Mouse (Mus musculus) myocyte (in vitro differentiated cells): Measurements from ENCODE around the gene Prune1. TPM values are rescaled to one million over a fixed set of nuclear protein-coding genes. Genes with fewer than 3 reads are reported as not detected.

Experiments
- H3K27me3 ChIP-seq: one replicate; pipeline ENCODE4 v1.6.1; 2011; ENCODE audit not compliant: control insufficient read depth, insufficient read depth, insufficient read length
- H3K36me3 ChIP-seq: one replicate; pipeline ENCODE4 v1.6.1; 2011; ENCODE audit not compliant: control insufficient read depth, insufficient read depth
- H3K4me2 ChIP-seq: one replicate; pipeline ENCODE4 v1.6.1; 2011; ENCODE audit warnings: low read depth, control low read depth
- H3K4me3 ChIP-seq: one replicate; pipeline ENCODE4 v1.5.1; 2011; ENCODE audit warnings: mild to moderate bottlenecking, control low read depth, moderate library complexity
- H3K79me2 ChIP-seq: one replicate; pipeline ENCODE4 v1.6.1; 2011; ENCODE audit not compliant: control insufficient read depth, insufficient read depth
- H3ac ChIP-seq: one replicate; pipeline ENCODE4 v1.6.1; 2011; ENCODE audit not compliant: control insufficient read depth, insufficient read length
- CEBPB ChIP-seq: IDR thresholded peaks from 2 replicates; pipeline ENCODE4 v1.6.1; 2011; ENCODE audit warnings: mild to moderate bottlenecking, moderate library complexity; ENCODE audit not compliant: poor library complexity, insufficient read depth, severe bottlenecking
- E2F4 ChIP-seq: IDR thresholded peaks from one replicate; pipeline ENCODE4 v1.6.1; 2011; ENCODE audit warnings: mild to moderate bottlenecking, control low read depth, moderate library complexity; ENCODE audit not compliant: insufficient read depth
- MAX ChIP-seq: IDR thresholded peaks from one replicate; pipeline ENCODE4 v1.6.1; 2011; ENCODE audit warnings: low read depth, mild to moderate bottlenecking, control low read depth
- MYOD1 ChIP-seq, 3 experiments: IDR thresholded peaks; one replicate each; pipeline ENCODE4 v1.6.1; 2011; ENCODE audit warnings: control low read depth in 2 of 3, low read depth in 2 of 3, mild to moderate bottlenecking in 2 of 3, moderate library complexity in 1 of 3; ENCODE audit not compliant: insufficient read length in 2 of 3, control insufficient read depth in 1 of 3
- MYOG ChIP-seq, 3 experiments: IDR thresholded peaks; one replicate each; pipeline ENCODE4 v1.6.1; 2011; ENCODE audit warnings: control low read depth in 2 of 3, low read depth in 2 of 3, mild to moderate bottlenecking in 2 of 3; ENCODE audit not compliant: insufficient read length in 2 of 3, control insufficient read depth in 1 of 3, insufficient read depth in 1 of 3
- POLR2A ChIP-seq: IDR thresholded peaks from one replicate; pipeline ENCODE4 v1.6.1; 2011; ENCODE audit warnings: low read depth, mild to moderate bottlenecking, control low read depth, moderate library complexity; ENCODE audit not compliant: insufficient read length
- POLR2AphosphoS2 ChIP-seq: IDR thresholded peaks from one replicate; pipeline ENCODE4 v1.6.1; 2011; ENCODE audit warnings: low read depth, control low read depth; ENCODE audit not compliant: insufficient read length
- REST ChIP-seq: IDR thresholded peaks from one replicate; pipeline ENCODE4 v1.6.1; 2011; ENCODE audit warnings: mild to moderate bottlenecking, control low read depth, moderate library complexity; ENCODE audit not compliant: insufficient read depth, insufficient read length
- SRF ChIP-seq: IDR thresholded peaks from one replicate; pipeline ENCODE4 v1.6.1; 2011; ENCODE audit warnings: low read depth; ENCODE audit not compliant: control insufficient read depth, insufficient read length
- TCF12 ChIP-seq: IDR thresholded peaks from one replicate; pipeline ENCODE4 v1.6.1; 2011; ENCODE audit warnings: mild to moderate bottlenecking, control low read depth; ENCODE audit not compliant: poor library complexity, insufficient read depth, severe bottlenecking
- TCF3 ChIP-seq: IDR thresholded peaks from one replicate; pipeline ENCODE4 v1.6.1; 2011; ENCODE audit warnings: low read depth, control low read depth; ENCODE audit not compliant: insufficient read length
- USF1 ChIP-seq: IDR thresholded peaks from one replicate; pipeline ENCODE4 v1.6.1; 2011; ENCODE audit warnings: low read depth, mild to moderate bottlenecking, control low read depth, moderate library complexity
- polyA plus RNA-seq: library from polyadenylated mRNA; unstranded; fragments of >200 nt; fragmentation: generic; extraction: Trizol; gene quantifications from one replicate; pipeline ENCODE4 v1.2.1, GENCODE M21; 2012; ENCODE audit warnings: missing spikeins

Gene Prune1
- polyA plus RNA-seq, 1 experiment, result 43.1 TPM

GRCm38 (mm10) chr3:95286011-95286410 is 4.1 kb upstream of the Prune1 start:
- Histone ChIP-seq H3K27me3 (no peaks in the 10 kb centered on the region), H3K36me3 (no peaks in the 10 kb centered on the region), H3K4me2 (no peak overlapping the region), H3K4me3 (no peak overlapping the region), H3ac (no peak overlapping the region), H3K79me2 (peaks cover 14% of the 10 kb centered on the region)
- no peak for TF ChIP-seq CEBPB
- no peak for TF ChIP-seq USF1

- peaks cover 14% of the 10 kb centered on the region for H3K79me2 ChIP-seq
- H3K36me3 ChIP-seq, result no peaks in the 10 kb centered on the region
- no peak overlapping the region for H3ac ChIP-seq
- H3K4me3 ChIP-seq, result no peak overlapping the region
- TF ChIP-seq E2F4 (no peak), POLR2A (no peak), TCF3 (no peak), MYOG (IDR thresholded peaks at IDR 0.05; ENCODE audit: control insufficient read depth in 1 of 3, insufficient read depth in 1 of 3, insufficient read length in 2 of 3, low read depth in 2 of 3) (no peak), REST (no peak), POLR2AphosphoS2 (no peak), SRF (no peak), TCF12 (no peak), CEBPB (no peak), MAX (no peak), MYOD1 (IDR thresholded peaks at IDR 0.05; ENCODE audit: control insufficient read depth in 1 of 3, insufficient read length in 2 of 3, low read depth in 2 of 3) (no peak), USF1 (no peak)
- no peaks in the 10 kb centered on the region for H3K27me3 ChIP-seq
- no peak overlapping the region for H3K4me2 ChIP-seq
Observed at GRCm38 (mm10) chr3:95285390-95285789, 3.5 kb upstream of the Prune1 start.

GRCm38 (mm10) chr3:95284501-95285281 is 2.8 kb upstream of the Prune1 start:
- no peak overlapping the region for H3ac ChIP-seq
- TF ChIP-seq POLR2A (no peak), SRF (no peak)
- peaks cover 14% of the 10 kb centered on the region for H3K79me2 ChIP-seq
- H3K4me2 ChIP-seq, result peak overlapping the region; percentile 94
- H3K4me3 ChIP-seq, result peak overlapping the region; percentile 84
- H3K36me3 ChIP-seq, result no peaks in the 10 kb centered on the region
- no peaks in the 10 kb centered on the region for H3K27me3 ChIP-seq

GRCm38 (mm10) chr3:95284062-95284461 is 2.2 kb upstream of the Prune1 start:
- TF ChIP-seq E2F4 (no peak), MAX (no peak), POLR2AphosphoS2 (no peak), REST (no peak), POLR2A (no peak), SRF (no peak), TCF12 (no peak), TCF3 (no peak), CEBPB (no peak), MYOD1 (IDR thresholded peaks at IDR 0.05; ENCODE audit: control insufficient read depth in 1 of 3, insufficient read length in 2 of 3, low read depth in 2 of 3) (no peak), USF1 (no peak), MYOG (IDR thresholded peaks at IDR 0.05; ENCODE audit: control insufficient read depth in 1 of 3, insufficient read depth in 1 of 3, insufficient read length in 2 of 3, low read depth in 2 of 3) (no peak)
- H3K4me2 ChIP-seq, result peak overlapping the region; percentile 94
- H3K27me3 ChIP-seq, result no peaks in the 10 kb centered on the region
- peak overlapping the region; percentile 84 for H3K4me3 ChIP-seq
- peaks cover 20% of the 10 kb centered on the region for H3K79me2 ChIP-seq
- no peaks in the 10 kb centered on the region for H3K36me3 ChIP-seq
- H3ac ChIP-seq, result peak overlapping the region; percentile 71

GRCm38 (mm10) chr3:95283589-95283941 is 1.7 kb upstream of the Prune1 start:
- Histone ChIP-seq H3K4me2 (peak overlapping the region; percentile 94), H3K36me3 (no peaks in the 10 kb centered on the region), H3K4me3 (peak overlapping the region; percentile 84), H3K27me3 (no peaks in the 10 kb centered on the region), H3ac (peak overlapping the region; percentile 71), H3K79me2 (peaks cover 25% of the 10 kb centered on the region)
- TF ChIP-seq USF1 (no peak), TCF3 (no peak)
